Mouse (Mus musculus) urinary bladder, postnatal 14 days (tissue): Measurements from ENCODE around the gene Mturn.

Experiments
- DNase-seq: peaks from one replicate; pipeline ENCODE4 v3.0.0; 2021; ENCODE audit warnings: low spot score

The Mturn gene

DNA sequence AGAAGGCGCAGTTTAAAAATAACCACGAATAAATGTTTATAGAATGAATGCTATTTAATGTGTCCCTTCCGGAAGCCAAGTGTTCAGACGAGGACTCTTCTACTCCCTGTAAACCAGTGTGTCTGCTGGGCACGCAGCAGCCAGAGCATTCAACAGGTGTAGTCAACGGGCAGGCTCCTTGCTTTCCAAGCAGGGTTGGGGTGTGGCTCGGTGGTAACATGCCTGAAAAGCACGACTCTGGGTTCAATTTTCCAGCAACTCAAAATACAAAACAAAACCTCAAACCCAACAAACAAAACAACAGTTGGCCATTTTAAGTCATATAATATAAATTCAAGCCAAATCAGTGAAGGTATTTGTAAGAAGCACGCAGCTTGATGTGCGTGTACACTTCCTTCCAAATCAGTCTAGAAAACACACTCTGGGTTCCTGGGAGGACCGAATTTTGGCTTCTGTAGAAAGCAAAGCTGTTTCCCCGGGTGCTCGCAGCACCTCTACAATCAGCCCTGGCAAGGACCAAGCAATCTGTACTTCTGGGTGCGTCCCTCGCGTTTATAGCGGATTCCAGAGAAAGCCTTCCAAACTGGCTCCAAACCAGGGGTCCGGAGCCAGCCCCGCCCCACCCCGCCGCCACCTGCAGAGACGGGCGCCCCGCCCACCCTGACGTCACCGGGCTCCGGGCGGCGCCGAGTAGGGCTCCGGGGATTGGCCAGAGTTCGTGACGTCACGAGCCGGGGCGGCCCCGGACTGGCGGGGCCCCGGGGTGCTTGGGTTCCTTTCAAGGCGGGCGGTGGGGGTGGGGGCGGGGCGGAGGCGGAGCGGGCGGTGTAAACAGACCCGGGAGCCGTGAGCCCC is at the start of gene Mturn:
Gene Mturn (plus strand): TSS at position 734 of the 855 bp plus-strand sequence.
- peak; percentile 100 for DNase-seq

DNA sequence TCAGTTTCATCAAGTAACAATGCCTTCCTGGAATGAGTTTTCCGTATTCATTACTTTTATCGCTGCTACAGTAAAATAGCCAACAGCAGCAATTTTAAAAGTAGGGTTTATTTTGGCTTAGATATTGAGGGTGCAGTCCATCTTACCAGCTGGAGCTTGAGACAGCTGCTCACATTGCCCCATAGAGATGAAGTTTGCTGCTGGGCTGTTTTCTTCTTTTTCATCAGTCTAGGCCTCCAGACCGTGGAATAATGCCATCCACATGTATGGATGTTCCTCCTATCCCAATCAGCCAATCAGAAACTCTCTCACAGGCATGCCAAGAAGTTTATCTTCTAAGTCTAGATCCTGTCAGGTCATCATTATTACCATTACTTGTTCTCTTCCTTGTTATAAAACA is 41.5 kb upstream of the Mturn start:
- no peak for DNase-seq

DNA sequence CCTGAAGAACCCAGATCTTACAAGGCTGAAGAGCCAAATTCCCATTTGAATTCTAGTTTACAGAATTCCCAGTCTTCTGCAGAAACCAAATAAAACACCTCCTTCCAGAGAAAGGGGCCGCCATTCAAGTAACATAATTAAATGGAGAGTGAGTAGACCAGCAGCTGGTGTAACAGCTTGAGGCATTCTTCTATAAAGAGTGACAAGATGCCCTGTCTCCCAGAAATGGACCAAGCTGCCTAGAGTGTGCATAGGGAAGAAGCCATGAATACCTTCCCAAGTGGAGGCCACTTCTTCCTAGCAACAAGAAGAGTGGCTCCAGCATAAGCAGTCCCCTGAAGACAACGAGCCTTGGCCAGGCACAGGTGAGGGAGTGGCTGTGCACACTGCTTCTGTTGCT is 39.5 kb upstream of the Mturn start:
- DNase-seq, result no peak

- no peak for DNase-seq
Measured at GRCm38 (mm10) chr6:54643181-54643580, 38.2 kb upstream of the Mturn start.

- no peak for DNase-seq
Measured at GRCm38 (mm10) chr6:54655471-54656095, 25.8 kb upstream of the Mturn start.

DNA sequence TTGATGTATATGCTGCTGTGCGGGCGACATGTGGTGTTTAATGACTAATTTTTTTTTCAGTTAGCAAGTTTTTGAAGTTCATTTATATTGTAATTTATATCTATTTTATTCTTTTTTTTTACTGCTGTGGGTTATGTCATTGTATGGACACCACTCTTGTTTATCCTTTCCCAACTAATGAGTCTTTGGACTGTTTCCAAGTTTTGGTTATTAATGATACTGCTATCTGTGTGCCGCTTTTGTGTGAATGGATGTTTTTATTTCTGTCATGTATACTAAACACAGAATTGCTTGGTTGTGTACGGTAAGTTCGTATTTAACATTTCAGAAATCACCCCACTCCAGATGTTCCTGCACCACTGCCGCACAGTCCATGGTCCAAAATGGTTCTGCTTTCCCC is 23.6 kb upstream of the Mturn start:
- DNase-seq, result no peak

GRCm38 (mm10) chr6:54669868-54670267 is 11.6 kb upstream of the Mturn start:
- no peak for DNase-seq

- DNase-seq, result no peak
Measured at GRCm38 (mm10) chr6:54672901-54673300, 8.5 kb upstream of the Mturn start.

- no peak for DNase-seq
Measured at GRCm38 (mm10) chr6:54679686-54680085, 1.7 kb upstream of the Mturn start.

- DNase-seq, result no peak
Measured at GRCm38 (mm10) chr6:54681746-54682428, 463 bp downstream of the Mturn start.

DNA sequence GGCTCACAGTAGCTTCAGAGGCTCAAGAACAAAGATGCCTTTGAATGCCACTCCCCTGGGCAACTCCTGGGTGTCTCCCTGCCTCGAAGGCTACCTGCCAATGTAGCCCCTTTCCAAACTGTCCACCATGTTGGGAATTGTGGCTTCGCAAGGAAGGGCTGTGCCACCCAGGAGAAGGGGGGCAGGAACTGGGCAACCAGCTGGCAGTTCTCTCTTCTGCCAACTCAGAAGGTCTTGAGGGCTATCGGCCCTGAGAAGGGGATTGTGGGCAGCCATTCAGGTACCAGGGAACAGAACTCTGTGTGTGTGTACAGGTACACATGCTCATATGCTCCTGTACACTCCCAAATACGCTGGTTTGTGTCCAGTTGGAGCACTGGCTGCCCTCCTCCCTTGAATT is 2.7 kb downstream of the Mturn start:
- DNase-seq, result no peak

- DNase-seq, result no peak
Measured at GRCm38 (mm10) chr6:54685103-54685502, 3.7 kb downstream of the Mturn start.

- no peak for DNase-seq
Measured at GRCm38 (mm10) chr6:54685716-54686395, 4.4 kb downstream of the Mturn start.

DNA sequence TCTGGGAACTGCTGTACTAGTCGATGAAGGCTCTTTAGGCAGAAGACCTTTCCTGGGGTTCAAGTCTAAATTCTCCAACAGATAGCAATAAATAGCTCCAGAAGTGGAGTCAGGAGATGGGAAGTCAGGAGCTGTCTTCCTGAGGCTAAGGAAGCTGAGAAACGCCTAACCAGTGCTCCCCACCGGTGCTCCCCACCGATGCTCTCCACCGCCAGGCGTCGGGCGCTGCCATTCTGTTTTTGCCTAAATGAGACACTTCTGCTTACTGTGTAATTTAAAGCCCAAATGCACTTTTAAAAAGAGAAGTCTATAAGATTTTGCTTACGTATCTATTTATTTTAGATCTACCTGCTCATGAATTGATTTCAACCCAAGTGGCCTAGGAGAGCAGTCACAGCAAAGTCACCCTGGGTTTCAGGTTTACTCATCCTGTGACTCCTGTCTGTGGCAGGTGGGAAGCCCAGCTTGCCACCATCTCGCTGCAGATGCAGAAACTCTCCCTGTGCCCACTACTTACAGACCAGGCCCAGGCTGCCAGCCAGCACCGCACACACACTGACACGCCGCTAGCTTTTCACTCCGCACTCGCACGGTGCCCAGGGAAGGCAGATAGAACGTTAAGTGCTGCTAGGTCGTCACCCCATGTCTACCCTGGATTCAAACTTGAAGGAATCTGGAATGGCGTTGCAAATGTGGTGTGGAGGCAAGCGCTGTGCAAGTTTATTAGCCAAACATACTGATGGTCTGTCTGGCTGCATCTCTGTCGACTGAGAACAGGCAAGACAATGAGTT is 5.7 kb downstream of the Mturn start:
- no peak for DNase-seq

- DNase-seq, result no peak
Measured at GRCm38 (mm10) chr6:54688467-54689323, 7.3 kb downstream of the Mturn start.

DNA sequence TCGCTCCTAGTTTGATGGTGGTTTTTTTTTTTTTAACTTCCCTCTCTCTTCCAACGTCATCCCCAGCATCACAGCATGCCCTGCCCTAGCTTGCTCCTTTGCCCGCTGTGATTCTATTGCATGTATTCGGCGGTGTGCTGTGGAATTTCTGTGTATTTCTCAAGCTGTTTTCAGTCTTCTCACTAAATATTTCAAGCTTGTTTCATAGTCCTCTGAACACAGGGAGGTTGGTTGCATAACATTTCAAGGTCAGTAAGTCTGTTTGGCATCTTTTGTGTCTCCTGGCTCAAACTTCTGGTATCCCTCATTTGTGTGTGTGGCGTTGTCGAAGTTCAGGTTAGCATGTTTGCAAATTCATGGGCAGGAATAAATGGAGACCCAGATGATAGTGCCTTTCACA is 8.3 kb downstream of the Mturn start:
- DNase-seq, result no peak

GRCm38 (mm10) chr6:54690838-54691237 is 9.4 kb downstream of the Mturn start:
- no peak for DNase-seq

DNA sequence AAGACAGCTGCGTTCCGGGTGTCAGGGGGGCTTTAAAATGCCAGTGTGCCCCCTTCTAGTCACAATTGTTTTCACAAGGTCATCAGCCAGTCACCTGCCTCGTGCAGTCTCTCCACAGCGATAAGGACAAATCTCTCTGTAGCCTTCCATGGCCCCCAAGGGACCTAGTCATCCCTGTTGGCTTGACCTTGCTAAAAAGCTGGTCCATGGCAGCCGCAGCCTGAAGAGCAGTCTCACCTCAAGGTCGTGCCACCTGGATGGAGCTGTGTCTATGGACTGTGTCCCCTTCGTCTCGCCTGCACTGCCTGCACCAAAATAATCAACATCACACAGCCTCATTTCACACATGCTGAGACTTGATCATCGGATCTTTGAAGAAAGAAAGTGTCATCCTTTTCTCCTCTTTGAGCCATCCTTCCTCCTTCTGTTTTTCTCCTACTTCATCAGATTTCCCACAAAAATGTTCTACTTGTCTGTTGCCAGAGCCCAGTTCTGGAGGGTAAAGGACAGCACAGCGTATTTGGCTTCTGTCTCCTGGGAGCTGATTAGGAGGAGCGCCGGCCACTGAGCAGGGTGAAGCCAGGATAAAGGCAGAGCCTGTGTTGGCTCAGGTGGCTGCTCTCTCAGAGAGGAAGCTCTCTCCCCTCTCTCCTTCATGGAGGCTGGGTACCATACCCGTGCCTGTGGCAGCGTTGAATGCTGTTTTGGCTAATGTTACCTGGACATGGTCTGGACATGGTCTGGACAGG is 10.1 kb downstream of the Mturn start:
- DNase-seq, result no peak

- DNase-seq, result no peak
Measured at GRCm38 (mm10) chr6:54692201-54692600, 10.8 kb downstream of the Mturn start.

- no peak for DNase-seq
Measured at GRCm38 (mm10) chr6:54693286-54693685, 11.9 kb downstream of the Mturn start.
